Mouse (Mus musculus): ENCODE measurements around the gene Rbm34. TPM values are rescaled to one million over a fixed set of nuclear protein-coding genes. Genes with fewer than 3 reads are reported as not detected.
"Not testable (repeated sequence)": the region's sequence is repeated elsewhere in the genome, so short reads cannot be mapped to it uniquely, and the experiment has no call there.

Rbm34 gene
- polyA plus RNA-seq (2016; fragmentation: Nextera tagmentation; extraction: Ambion mirVana): 24.9 and 26.9 TPM in 2 replicates

- WGBS: under 1% methylated on average over 50 of the region's 50 CpGs
- peaks cover 13% of the 10 kb centered on the region for H3K4me1 ChIP-seq
- peak within 1 kb of the TSS; percentile 85 for H3K27ac ChIP-seq (replicated peaks)
These were observed at the start of gene Rbm34 for GRCm38 (mm10) chr8:126970579-126971313. Rbm34 (minus strand) TSS chr8:126971071.

DNA sequence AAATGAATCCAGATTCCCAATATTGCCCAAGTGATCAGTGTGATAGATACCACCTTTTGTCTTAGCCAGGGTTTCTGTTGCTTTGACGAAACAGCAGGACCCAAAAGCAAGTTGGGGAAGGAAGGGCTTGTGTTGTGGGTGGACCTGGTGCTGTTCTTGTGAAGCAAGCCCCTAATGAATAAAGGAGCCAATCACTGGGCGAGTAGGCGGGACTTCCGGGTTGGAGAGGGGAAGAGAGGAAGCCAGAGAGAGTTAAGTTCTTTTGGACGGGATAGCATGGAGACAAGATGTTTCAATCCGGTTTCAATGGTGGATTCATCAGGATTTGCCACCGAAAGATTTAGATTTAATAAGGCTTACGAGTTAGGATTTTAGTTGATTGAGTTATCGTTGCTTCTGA is 40.8 kb upstream of the Rbm34 start:
- DNase-seq (ENCODE audit: low spot score): no peak
- no peaks in the 10 kb centered on the region for H3K4me1 ChIP-seq
- H3K9me3 ChIP-seq: no peaks in the 10 kb centered on the region
- H3K27me3 ChIP-seq (replicated peaks; ENCODE audit: low read depth, poor library complexity, severe bottlenecking): no peaks in the 10 kb centered on the region
- H3K4me3 ChIP-seq: no peak overlapping the region
- no peak overlapping the region for H3K27ac ChIP-seq (replicated peaks)
- WGBS: 54% methylated on average over 9 of the region's 9 CpGs
- H3K36me3 ChIP-seq (replicated peaks): no peaks in the 10 kb centered on the region

More at GRCm38 (mm10) chr8:126970579-126971313, at the start of gene Rbm34:
- H3K27me3 ChIP-seq (replicated peaks; ENCODE audit: low read depth, poor library complexity, severe bottlenecking): no peaks in the 10 kb centered on the region
- no peaks in the 10 kb centered on the region for H3K9me3 ChIP-seq
- H3K36me3 ChIP-seq (replicated peaks): peaks cover 36% of the 10 kb centered on the region
- DNase-seq (ENCODE audit: low spot score): peak; percentile 94
- H3K4me3 ChIP-seq: peak within 1 kb of the TSS; percentile 100

DNA sequence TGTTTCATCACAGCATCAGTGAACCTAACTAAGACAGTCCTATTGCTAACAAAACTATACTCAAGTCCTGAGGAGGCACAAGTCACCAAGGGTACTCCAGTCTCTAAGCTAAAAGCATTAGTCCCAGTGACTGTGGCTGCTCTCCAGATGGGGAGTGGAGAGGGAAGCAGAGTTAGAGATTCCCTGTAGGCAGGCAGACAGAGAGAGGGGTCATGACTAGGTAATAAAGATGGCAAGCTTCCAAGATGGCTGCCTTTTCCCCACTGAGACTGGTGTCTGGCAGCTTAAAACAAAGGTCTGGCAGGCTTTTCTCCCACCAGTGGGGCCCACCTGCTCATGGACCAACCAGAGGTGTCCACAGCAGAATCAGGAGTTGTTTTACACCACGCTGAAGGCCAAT is 23.6 kb upstream of the Rbm34 start:
- H3K4me1 ChIP-seq: 0 out of 2 replicates have a peak, but pooled peaks cover 3% of the 10 kb centered on the region
- H3K4me3 ChIP-seq: no peak overlapping the region
- H3K27ac ChIP-seq (replicated peaks): peak overlapping the region; percentile 19; the same call in 1 of the 2 replicates
- H3K27me3 ChIP-seq (replicated peaks; ENCODE audit: low read depth, poor library complexity, severe bottlenecking): no peaks in the 10 kb centered on the region
- 77% methylated on average over 1 of the region's 1 CpGs for WGBS
- no peaks in the 10 kb centered on the region for H3K9me3 ChIP-seq
- H3K36me3 ChIP-seq (replicated peaks): no peaks in the 10 kb centered on the region
- DNase-seq (ENCODE audit: low spot score): no peak

DNA sequence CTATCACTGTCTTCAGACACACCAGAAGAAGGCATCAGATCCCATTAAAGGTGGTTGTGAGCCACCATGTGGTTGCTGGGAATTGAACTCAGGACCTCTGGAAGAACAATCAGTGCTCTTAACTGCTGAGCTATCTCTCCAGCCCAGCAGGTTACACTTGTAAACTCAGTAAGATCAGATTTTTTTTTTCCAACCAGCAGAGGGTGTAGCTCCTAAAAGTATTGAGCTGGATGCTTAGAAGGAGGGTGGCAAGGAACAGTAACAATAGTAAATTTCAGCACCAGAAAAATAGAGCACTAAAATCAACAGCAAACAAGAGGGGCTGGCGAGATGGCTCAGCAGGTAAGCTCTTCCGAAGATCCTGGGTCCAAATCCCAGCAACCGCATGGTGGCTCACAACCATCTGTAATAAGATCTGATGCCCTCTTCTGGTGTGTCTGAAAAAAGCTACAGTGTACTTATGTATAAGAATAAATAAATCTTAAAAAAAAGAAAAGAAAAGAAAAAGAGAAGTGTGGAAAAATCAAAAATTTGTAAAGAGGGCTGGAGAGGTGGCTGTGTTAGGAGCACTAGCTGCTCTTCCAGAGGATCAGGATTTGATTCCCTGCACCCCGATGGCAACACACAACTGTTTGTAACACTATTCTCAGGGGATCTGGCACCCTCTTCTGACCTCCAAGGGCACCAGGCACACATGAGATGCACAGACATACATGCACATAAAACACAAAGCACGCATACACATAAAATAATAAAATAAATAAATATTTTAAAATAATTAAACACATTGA is 18.7 kb upstream of the Rbm34 start:
- DNase-seq (ENCODE audit: low spot score): no peak
- no peaks in the 10 kb centered on the region for H3K36me3 ChIP-seq (replicated peaks)
- H3K27ac ChIP-seq (replicated peaks): no peak overlapping the region
- H3K4me1 ChIP-seq: no peaks in the 10 kb centered on the region
- H3K27me3 ChIP-seq (replicated peaks; ENCODE audit: low read depth, poor library complexity, severe bottlenecking): no peaks in the 10 kb centered on the region
- WGBS: 79% methylated on average over 5 of the region's 5 CpGs
- no peaks in the 10 kb centered on the region for H3K9me3 ChIP-seq
- no peak overlapping the region for H3K4me3 ChIP-seq

- DNase-seq (ENCODE audit: low spot score): no peak
- no peaks in the 10 kb centered on the region for H3K4me1 ChIP-seq
- H3K4me3 ChIP-seq: no peak overlapping the region
- H3K27ac ChIP-seq (replicated peaks): no peak overlapping the region
- H3K36me3 ChIP-seq (replicated peaks): no peaks in the 10 kb centered on the region
- no peaks in the 10 kb centered on the region for H3K9me3 ChIP-seq
- no peaks in the 10 kb centered on the region for H3K27me3 ChIP-seq (replicated peaks; ENCODE audit: low read depth, poor library complexity, severe bottlenecking)
- 64% methylated on average over 16 of the region's 16 CpGs for WGBS
These were observed 17.6 kb upstream of the Rbm34 start for GRCm38 (mm10) chr8:126988346-126989006.

DNA sequence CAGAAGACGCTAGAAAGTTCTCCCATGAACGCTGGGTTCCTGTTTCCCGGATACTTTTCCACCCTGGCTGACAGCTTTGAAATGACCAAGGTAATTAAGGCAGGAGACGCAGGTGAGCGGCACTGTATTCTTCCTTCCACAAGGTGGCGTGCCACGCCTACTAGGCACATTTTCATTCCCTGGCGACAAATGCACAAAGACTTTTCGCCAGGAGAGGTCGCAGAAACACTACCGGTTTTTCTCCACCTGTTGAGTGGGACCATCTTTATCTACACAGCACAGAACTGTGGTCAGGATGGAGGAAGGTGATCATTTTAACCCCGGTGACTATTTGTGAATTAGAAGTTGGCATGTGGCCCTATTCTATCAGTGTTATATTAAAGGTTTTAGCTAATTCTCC is 15.6 kb upstream of the Rbm34 start:
- Histone ChIP-seq H3K27me3 (replicated peaks; ENCODE audit: low read depth, poor library complexity, severe bottlenecking) (no peaks in the 10 kb centered on the region), H3K4me3 (no peak overlapping the region), H3K36me3 (replicated peaks) (no peaks in the 10 kb centered on the region), H3K27ac (replicated peaks) (no peak overlapping the region), H3K4me1 (no peaks in the 10 kb centered on the region), H3K9me3 (no peaks in the 10 kb centered on the region)
- WGBS: 4% methylated on average over 12 of the region's 12 CpGs
- DNase-seq (ENCODE audit: low spot score): peak; percentile 83

DNA sequence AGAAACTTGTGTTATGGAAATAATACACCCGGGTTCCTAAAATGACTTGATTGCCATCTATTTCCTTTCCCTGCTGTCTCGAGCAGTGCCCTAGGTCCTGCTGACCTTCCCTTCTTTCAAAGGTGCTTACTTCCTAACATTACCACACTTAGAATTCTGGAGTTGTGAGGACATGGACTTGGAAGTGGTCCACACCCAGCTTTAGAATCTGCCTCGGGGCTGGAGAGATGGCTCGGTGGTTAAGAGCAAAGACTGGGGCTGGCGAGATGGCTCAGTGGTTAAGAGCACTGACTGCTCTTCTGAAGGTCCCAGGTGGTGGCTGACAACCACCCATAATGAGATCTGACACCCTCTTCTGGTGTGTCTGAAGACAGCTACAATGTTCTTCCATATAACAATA is 9.2 kb upstream of the Rbm34 start:
- 57% methylated on average over 5 of the region's 5 CpGs for WGBS
- no peaks in the 10 kb centered on the region for H3K36me3 ChIP-seq (replicated peaks)
- no peak overlapping the region for H3K27ac ChIP-seq (replicated peaks)
- H3K27me3 ChIP-seq (replicated peaks; ENCODE audit: low read depth, poor library complexity, severe bottlenecking): peaks cover 34% of the 10 kb centered on the region
- no peak overlapping the region for H3K4me3 ChIP-seq
- H3K4me1 ChIP-seq: peaks cover 10% of the 10 kb centered on the region; the same call in 1 of the 2 replicates
- H3K9me3 ChIP-seq: no peaks in the 10 kb centered on the region
- no peak for DNase-seq (ENCODE audit: low spot score)

DNA sequence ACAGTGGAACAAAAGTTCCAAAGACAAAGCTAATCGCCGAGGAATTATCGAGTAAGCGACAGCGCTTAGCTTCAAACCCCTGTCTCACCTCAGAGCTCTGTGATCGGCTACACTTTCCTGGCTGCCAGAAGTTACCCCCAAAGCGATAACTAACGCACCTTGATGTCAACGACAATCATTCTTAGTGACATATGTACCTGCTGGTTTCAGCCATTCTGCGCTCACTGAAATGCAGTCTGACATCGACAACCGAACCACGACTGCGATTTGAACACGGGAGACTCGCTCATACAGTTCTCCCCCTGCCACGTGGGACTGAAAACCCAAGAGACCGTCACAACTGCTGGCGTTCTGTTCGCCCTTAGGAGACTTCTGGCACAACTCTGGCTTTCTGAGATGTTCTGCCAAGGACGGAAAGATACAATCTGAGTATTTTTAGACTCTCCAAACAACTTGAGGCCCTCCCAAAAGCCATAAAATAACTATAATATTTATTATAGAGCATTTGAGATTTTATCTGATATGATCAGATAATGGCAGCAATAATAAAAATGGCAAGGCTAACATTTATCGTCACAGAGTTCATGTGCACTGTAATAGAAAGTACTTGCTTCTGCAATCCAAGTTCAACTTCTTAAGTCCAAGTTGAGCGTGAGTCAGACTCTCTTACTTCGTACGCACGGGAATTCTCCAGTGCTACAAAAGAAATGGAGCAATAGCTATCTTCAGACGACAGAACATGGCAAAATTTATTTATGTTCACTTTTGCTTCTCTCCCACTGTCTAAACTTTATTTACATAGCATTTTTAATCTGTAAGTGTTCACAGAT is 8.4 kb upstream of the Rbm34 start:
- H3K36me3 ChIP-seq (replicated peaks): no peaks in the 10 kb centered on the region
- 26% methylated on average over 27 of the region's 27 CpGs for WGBS
- peaks cover 10% of the 10 kb centered on the region; the same call in 1 of the 2 replicates for H3K4me1 ChIP-seq
- H3K27me3 ChIP-seq (replicated peaks; ENCODE audit: low read depth, poor library complexity, severe bottlenecking): peaks cover 34% of the 10 kb centered on the region
- no peaks in the 10 kb centered on the region for H3K9me3 ChIP-seq
- peak; percentile 18 for DNase-seq (ENCODE audit: low spot score)
- peak overlapping the region; percentile 51 for H3K4me3 ChIP-seq
- H3K27ac ChIP-seq (replicated peaks): no peak overlapping the region

GRCm38 (mm10) chr8:126978535-126978934 is 7.7 kb upstream of the Rbm34 start:
- 31% methylated on average over 3 of the region's 3 CpGs for WGBS
- Histone ChIP-seq H3K4me3 (0 out of 2 replicates have a peak overlapping the region, but pooled peaks have one; percentile 51), H3K27me3 (replicated peaks; ENCODE audit: low read depth, poor library complexity, severe bottlenecking) (peaks cover 34% of the 10 kb centered on the region)
- H3K4me1 ChIP-seq; H3K36me3 ChIP-seq (replicated peaks); H3K9me3 ChIP-seq; DNase-seq (ENCODE audit: low spot score); H3K27ac ChIP-seq (replicated peaks): not testable (repeated sequence)

- Histone ChIP-seq H3K4me3 (no peak overlapping the region), H3K36me3 (replicated peaks) (no peaks in the 10 kb centered on the region), H3K4me1 (peaks cover 10% of the 10 kb centered on the region; the same call in 1 of the 2 replicates), H3K9me3 (no peaks in the 10 kb centered on the region), H3K27ac (replicated peaks) (no peak overlapping the region), H3K27me3 (replicated peaks; ENCODE audit: low read depth, poor library complexity, severe bottlenecking) (peaks cover 34% of the 10 kb centered on the region)
- no peak for DNase-seq (ENCODE audit: low spot score)
- 83% methylated on average over 10 of the region's 10 CpGs for WGBS
These were observed 7.2 kb upstream of the Rbm34 start for GRCm38 (mm10) chr8:126978028-126978427.

GRCm38 (mm10) chr8:126976608-126977348 is 5.9 kb upstream of the Rbm34 start:
- peaks cover 34% of the 10 kb centered on the region for H3K27me3 ChIP-seq (replicated peaks; ENCODE audit: low read depth, poor library complexity, severe bottlenecking)
- H3K36me3 ChIP-seq (replicated peaks): no peaks in the 10 kb centered on the region
- no peaks in the 10 kb centered on the region for H3K9me3 ChIP-seq
- 63% methylated on average over 8 of the region's 8 CpGs for WGBS
- no peak overlapping the region for H3K27ac ChIP-seq (replicated peaks)
- H3K4me3 ChIP-seq: no peak overlapping the region
- H3K4me1 ChIP-seq: peaks cover 10% of the 10 kb centered on the region; the same call in 1 of the 2 replicates
- DNase-seq (ENCODE audit: low spot score): no peak

Measured in embryonic facial prominence, embryonic 10.5 days (tissue).